Mouse (Mus musculus): ENCODE results near the gene Rgma.

Gene Rgma

GRCm38 (mm10) chr7:73375257-73376100, at the start of gene Rgma:
Gene Rgma, plus strand, starts transcription at chr7:73375509.
- DNase-seq (ENCODE audit: low spot score in 2 of 2), result no peak

- no peak for DNase-seq (ENCODE audit: low spot score in 2 of 2)
Observed at GRCm38 (mm10) chr7:73326236-73326635, 49.1 kb upstream of the Rgma start.

DNA sequence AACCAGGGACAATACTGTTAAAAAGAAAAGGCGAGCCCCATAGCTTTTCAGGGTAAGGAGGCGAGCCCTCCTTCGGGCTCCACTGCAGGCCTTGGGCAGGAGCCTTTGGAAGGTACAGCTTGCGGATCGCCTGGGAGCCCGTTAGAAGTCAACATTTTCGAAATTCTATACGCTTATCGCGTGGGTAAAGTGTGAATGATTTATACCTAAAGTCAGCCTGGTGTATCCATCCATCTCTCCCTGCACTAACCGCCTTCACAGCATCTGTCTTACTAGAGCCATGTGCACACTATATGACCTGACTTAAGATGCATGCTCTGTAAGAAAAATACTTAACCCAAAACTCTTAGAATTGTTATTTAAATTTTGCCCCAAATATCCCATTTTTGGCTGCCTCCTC, 48.6 kb upstream of the Rgma start:
- no peak for DNase-seq (ENCODE audit: low spot score in 2 of 2)

DNA sequence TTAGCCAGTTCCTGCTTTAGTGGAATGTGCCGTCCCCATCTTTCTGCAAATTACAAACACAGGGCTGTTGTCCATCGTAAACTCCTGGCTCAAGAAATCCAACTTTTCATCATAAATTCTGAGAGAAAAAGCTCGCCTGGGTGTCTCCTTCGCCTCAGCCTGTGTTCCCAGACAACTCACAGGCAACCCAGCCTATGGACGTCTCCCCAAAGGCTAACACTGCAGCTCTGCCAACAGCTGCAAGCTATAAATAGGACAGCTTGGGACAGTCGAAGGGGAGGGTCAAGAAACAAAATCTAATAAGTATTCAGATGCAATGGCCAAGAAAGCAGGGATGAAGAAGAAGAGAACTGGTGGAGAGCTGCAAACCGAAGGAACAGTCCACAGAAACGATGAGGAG, 48.1 kb upstream of the Rgma start:
- no peak for DNase-seq (ENCODE audit: low spot score in 2 of 2)

- no peak for DNase-seq (ENCODE audit: low spot score in 2 of 2)
Observed at GRCm38 (mm10) chr7:73327652-73328051, 47.7 kb upstream of the Rgma start.

GRCm38 (mm10) chr7:73328653-73329207, 46.6 kb upstream of the Rgma start:
- DNase-seq (ENCODE audit: low spot score in 2 of 2), result no peak

DNA sequence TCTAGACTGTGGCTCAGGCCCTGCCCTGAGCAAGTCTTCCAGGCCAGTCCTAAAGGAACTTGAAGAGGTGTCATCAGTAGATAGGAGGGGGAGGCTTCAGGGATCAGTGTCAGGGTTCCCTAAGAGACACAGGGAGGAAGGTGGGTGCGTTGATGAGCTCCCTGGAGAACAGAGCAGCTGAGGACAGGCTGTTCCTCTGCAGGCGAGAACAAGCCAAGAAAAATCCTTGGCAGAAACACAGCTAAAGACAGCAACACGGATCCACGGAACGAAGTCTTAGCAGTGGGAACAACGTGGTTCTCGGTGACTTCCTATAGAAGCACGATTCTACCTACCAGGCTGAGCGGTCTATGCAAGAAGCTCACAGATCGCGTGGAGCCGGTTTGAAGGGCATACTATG, 44.6 kb upstream of the Rgma start:
- peak; percentile 60 to 82 for DNase-seq (ENCODE audit: low spot score in 2 of 2)

DNA sequence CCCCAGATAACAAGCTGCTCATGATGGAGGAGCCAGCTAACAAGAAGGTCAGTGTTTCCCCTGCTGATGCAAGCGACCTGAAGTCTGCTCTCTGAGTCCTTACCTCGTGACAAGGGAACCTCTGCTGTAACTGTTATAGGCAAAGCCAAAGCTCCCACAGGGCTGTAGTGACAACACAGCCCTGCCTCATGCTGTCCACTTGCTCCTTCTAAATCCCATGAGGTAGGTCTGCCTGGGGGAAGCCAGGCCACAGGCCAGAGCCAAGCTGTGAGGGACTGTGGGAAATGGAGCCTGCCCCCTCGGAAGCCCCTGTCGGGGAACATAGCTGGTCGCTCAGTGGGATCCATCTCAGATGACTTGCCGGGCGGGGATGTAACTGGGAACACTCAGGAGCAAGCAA, 43.7 kb upstream of the Rgma start:
- DNase-seq (ENCODE audit: low spot score in 2 of 2), result no peak

- DNase-seq (ENCODE audit: low spot score in 2 of 2), result no peak
Observed at GRCm38 (mm10) chr7:73333398-73333988, 41.8 kb upstream of the Rgma start.

- no peak for DNase-seq (ENCODE audit: low spot score in 2 of 2)
Observed at GRCm38 (mm10) chr7:73334883-73335282, 40.4 kb upstream of the Rgma start.

GRCm38 (mm10) chr7:73336380-73336779, 38.9 kb upstream of the Rgma start:
- DNase-seq (ENCODE audit: low spot score in 2 of 2), result no peak

DNA sequence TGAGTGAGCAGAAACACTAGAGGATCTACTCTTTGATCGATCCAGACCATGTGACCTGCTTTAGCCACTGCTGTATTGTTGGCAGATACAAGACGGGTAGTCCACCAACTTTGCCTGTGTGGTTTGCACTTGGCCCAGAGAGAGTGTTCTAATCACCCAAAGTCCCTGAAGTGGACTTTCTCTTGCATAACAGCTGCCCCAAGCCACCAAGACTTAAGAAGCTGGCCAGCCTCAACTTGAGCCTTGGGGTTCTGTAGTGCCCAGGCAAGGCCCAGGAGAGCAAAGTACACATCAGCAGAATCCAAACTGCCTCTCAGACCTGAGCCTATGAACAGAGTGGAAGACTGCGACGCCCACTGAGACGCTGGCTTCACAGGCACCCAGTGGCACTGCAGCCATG, 37.0 kb upstream of the Rgma start:
- no peak for DNase-seq (ENCODE audit: low spot score in 2 of 2)

GRCm38 (mm10) chr7:73343852-73344251, 31.5 kb upstream of the Rgma start:
- no peak for DNase-seq (ENCODE audit: low spot score in 2 of 2)

GRCm38 (mm10) chr7:73348585-73349124, 26.7 kb upstream of the Rgma start:
- no peak for DNase-seq (ENCODE audit: low spot score in 2 of 2)

- DNase-seq (ENCODE audit: low spot score in 2 of 2), result no peak
Observed at GRCm38 (mm10) chr7:73349158-73349557, 26.2 kb upstream of the Rgma start.

DNA sequence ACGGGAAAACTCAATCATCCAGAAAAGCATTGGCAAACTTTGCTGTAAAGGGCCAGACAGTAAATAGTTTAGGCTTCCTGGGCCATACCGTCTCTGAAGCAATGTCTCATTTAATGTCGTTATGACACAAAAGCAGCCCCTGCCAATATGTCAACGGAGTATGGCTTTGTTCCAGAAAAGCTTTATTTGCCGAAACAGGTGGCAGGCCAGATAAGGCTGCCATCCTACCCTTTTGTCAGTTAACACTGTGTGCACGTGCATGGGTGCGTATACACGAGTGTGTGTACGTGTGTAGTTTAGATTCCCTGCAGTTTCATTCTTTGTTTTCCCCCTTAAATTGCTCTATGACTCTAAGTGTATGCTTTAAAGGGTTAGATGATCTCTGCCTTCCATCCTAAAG, 20.1 kb upstream of the Rgma start:
- DNase-seq (ENCODE audit: low spot score in 2 of 2), result no peak

DNA sequence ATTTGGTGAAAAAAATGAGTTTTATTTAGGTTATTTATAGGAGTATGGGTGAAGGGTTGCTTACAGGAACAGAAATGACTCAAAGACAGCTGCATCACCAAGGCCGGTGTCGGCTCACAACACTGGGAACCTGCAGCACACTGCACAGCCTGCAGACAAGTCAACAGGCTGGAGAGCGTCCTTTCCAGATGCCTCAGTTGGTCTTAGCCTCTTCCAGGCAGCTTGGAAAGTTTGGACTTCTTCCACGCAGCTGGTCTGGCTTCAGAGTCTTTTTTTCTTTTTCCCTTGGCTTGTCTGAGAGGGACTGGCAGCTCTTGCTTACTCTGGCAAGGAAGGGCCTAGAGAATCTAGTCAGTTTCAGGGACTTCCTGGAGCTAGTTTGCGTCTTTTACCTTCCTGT, 18.4 kb upstream of the Rgma start:
- no peak for DNase-seq (ENCODE audit: low spot score in 2 of 2)

- DNase-seq (ENCODE audit: low spot score in 2 of 2), result no peak
Observed at GRCm38 (mm10) chr7:73357626-73358025, 17.7 kb upstream of the Rgma start.

GRCm38 (mm10) chr7:73365511-73365910, 9.8 kb upstream of the Rgma start:
- no peak for DNase-seq (ENCODE audit: low spot score in 2 of 2)

DNA sequence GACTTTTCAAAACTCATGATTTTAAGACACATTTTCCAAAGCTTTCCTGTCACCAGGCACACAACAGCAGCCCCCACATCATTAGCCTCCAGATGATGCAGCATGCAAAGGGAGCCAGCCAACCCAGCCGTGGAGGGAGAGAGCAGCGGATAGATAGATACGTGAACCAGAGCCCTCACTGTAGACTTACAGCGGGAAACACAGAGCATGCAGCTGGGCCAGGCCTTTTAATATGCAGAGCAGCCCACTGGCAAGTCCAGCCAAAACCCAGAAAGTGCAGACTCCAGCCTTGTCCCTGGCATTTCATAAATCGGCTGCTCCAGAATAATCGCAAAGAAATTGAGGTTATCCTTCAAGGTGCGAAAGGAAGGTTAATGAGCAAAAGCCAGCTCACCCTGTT, 9.3 kb upstream of the Rgma start:
- no peak for DNase-seq (ENCODE audit: low spot score in 2 of 2)

GRCm38 (mm10) chr7:73367681-73368464, 7.4 kb upstream of the Rgma start:
- DNase-seq (ENCODE audit: low spot score in 2 of 2), result no peak

DNA sequence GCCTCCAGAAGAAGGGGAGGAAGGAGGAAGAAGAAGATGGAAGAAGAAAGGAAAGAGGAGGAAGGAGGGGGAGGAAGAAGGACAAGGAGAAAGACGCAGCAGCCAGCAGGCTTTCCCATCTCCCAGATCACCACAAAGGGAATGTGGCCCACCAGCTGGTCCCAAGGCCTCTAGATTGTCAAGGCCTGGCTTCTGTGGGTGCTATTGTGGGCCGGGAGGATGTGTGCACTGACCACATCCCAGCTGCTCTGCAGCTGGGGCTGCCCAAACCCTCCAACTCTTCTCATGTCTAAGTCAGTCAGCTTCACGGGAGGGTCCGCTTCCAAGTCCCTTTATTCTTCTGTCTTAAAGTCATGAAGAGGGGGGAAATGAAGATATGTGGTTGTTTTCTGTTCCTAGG, 5.3 kb upstream of the Rgma start:
- DNase-seq (ENCODE audit: low spot score in 2 of 2), result no peak

Measured in right cerebral cortex, postnatal 36 days (tissue).